Mouse (Mus musculus): ENCODE results near the gene Pkp1. TPM values are rescaled to one million over a fixed set of nuclear protein-coding genes. Genes with fewer than 3 reads are reported as not detected.

Gene Pkp1
- total and polyA plus RNA-seq, 3 experiments = not detected

GRCm38 (mm10) chr1:135909381-135909780 lies 9.6 kb downstream of the Pkp1 start:
- Histone ChIP-seq H3K79me2 (ENCODE audit: control insufficient read depth, insufficient read depth, low read length, poor library complexity) (no peaks in the 10 kb centered on the region), H3K4me1 (ENCODE audit: control insufficient read depth in 1 of 2, insufficient read depth in 2 of 2, low read length in 2 of 2) (no peaks in the 10 kb centered on the region), H3K4me3 (ENCODE audit: control insufficient read depth in 1 of 2, insufficient read depth in 1 of 2, low read depth in 2 of 2, low read length in 2 of 2) (no peak overlapping the region), H3K9ac (ENCODE audit: control insufficient read depth, low read depth, low read length, poor library complexity, severe bottlenecking) (no peak overlapping the region), H3K9me3 (replicated peaks; ENCODE audit: insufficient read depth, low read length) (no peaks in the 10 kb centered on the region), H3K36me3 (ENCODE audit: control insufficient read depth in 1 of 2, insufficient read depth in 2 of 2, low read length in 2 of 2) (no peaks in the 10 kb centered on the region), H3K27me3 (ENCODE audit: control insufficient read depth in 1 of 2, insufficient read depth in 2 of 2, low read length in 2 of 2) (peaks cover 35 to 37% of the 10 kb centered on the region in 2 experiments), H3K27ac (ENCODE audit: control insufficient read depth, low read depth, low read length) (no peak overlapping the region)
- no peak for DNase-seq (ENCODE audit: low read depth, low spot score)
- TF ChIP-seq MEF2A (IDR thresholded peaks at IDR 0.05; ENCODE audit: extremely low read depth, insufficient replicate concordance, low read depth, low read length, poor library complexity, severe bottlenecking) (no peak), MAFK (IDR thresholded peaks at IDR 0.05; ENCODE audit: borderline replicate concordance, low read depth, low read length) (no peak), SMC3 (IDR thresholded peaks at IDR 0.05; ENCODE audit: low read depth, low read length) (no peak), TCF12 (IDR thresholded peaks at IDR 0.05; ENCODE audit: low read depth, low read length) (no peak), RAD21 (IDR thresholded peaks at IDR 0.05; ENCODE audit: low read depth, low read length) (no peak), TAL1 (IDR thresholded peaks at IDR 0.05; ENCODE audit: low read length) (no peak), GABPA (IDR thresholded peaks at IDR 0.05; ENCODE audit: low read depth, low read length) (no peak), TBP (IDR thresholded peaks at IDR 0.05; ENCODE audit: low read depth, low read length) (no peak), JUND (IDR thresholded peaks at IDR 0.05; ENCODE audit: low read depth, low read length) (no peak), ELF1 (IDR thresholded peaks at IDR 0.05; ENCODE audit: low read depth, low read length) (no peak), MXI1 (IDR thresholded peaks at IDR 0.05; ENCODE audit: low read depth, low read length) (no peak), RCOR1 (IDR thresholded peaks at IDR 0.05; ENCODE audit: low read depth, low read length) (no peak), SIN3A (IDR thresholded peaks at IDR 0.05; ENCODE audit: low read length) (no peak), MYC (IDR thresholded peaks at IDR 0.05; ENCODE audit: low read depth, low read length) (no peak), UBTF (IDR thresholded peaks at IDR 0.05; ENCODE audit: borderline replicate concordance, insufficient read depth, low read depth, low read length) (no peak), NELFE (IDR thresholded peaks at IDR 0.05; ENCODE audit: low read depth, low read length) (no peak), USF1 (IDR thresholded peaks at IDR 0.05; ENCODE audit: low read depth, low read length) (no peak), ZKSCAN1 (IDR thresholded peaks at IDR 0.05; ENCODE audit: low read depth, low read length) (no peak)

GRCm38 (mm10) chr1:135906736-135907135 lies 12.3 kb downstream of the Pkp1 start:
- TF ChIP-seq USF1 (IDR thresholded peaks at IDR 0.05; ENCODE audit: low read depth, low read length) = no peak
- TF ChIP-seq ZNF384 (IDR thresholded peaks at IDR 0.05; ENCODE audit: low read depth, low read length) = no peak
- no peak for TF ChIP-seq POLR2AphosphoS5 (IDR thresholded peaks at IDR 0.05; ENCODE audit: borderline replicate concordance, low read depth, low read length)
- TF ChIP-seq POLR2AphosphoS2 (IDR thresholded peaks at IDR 0.05; ENCODE audit: low read length) = no peak
- no peak for TF ChIP-seq MAFK (IDR thresholded peaks at IDR 0.05; ENCODE audit: borderline replicate concordance, low read depth, low read length)
- no peak for TF ChIP-seq ELF1 (IDR thresholded peaks at IDR 0.05; ENCODE audit: low read depth, low read length)
- no peak for TF ChIP-seq MAZ (IDR thresholded peaks at IDR 0.05; ENCODE audit: low read depth, low read length)
- no peak for TF ChIP-seq MAX (IDR thresholded peaks at IDR 0.05; ENCODE audit: low read length)

More at GRCm38 (mm10) chr1:135906736-135907135, 12.3 kb downstream of the Pkp1 start:
- H3K27me3 ChIP-seq (ENCODE audit: control insufficient read depth in 1 of 2, insufficient read depth in 2 of 2, low read length in 2 of 2) = peaks cover 30 to 31% of the 10 kb centered on the region in 2 experiments
- H3K36me3 ChIP-seq (ENCODE audit: control insufficient read depth in 1 of 2, insufficient read depth in 2 of 2, low read length in 2 of 2) = no peaks in the 10 kb centered on the region
- H3K4me3 ChIP-seq (ENCODE audit: control insufficient read depth in 1 of 2, insufficient read depth in 1 of 2, low read depth in 2 of 2, low read length in 2 of 2) = no peak overlapping the region
- no peaks in the 10 kb centered on the region for H3K79me2 ChIP-seq (ENCODE audit: control insufficient read depth, insufficient read depth, low read length, poor library complexity)
- no peak overlapping the region for H3K9ac ChIP-seq (ENCODE audit: control insufficient read depth, low read depth, low read length, poor library complexity, severe bottlenecking)
- no peak for DNase-seq (ENCODE audit: low read depth, low spot score)
- H3K27ac ChIP-seq (ENCODE audit: control insufficient read depth, low read depth, low read length) = no peak overlapping the region
- no peaks in the 10 kb centered on the region for H3K4me1 ChIP-seq (ENCODE audit: control insufficient read depth in 1 of 2, insufficient read depth in 2 of 2, low read length in 2 of 2)
- H3K9me3 ChIP-seq (replicated peaks; ENCODE audit: insufficient read depth, low read length) = no peaks in the 10 kb centered on the region
